Mouse (Mus musculus) heart, postnatal 14 days (tissue): ENCODE data around the gene Abcg1. TPM values are rescaled to one million over a fixed set of nuclear protein-coding genes. Genes with fewer than 3 reads are reported as not detected.

Experiments
- DNase-seq, 2 experiments: peaks; one replicate each; pipeline ENCODE4 v3.0.0; 2021 to 2022
- intact Hi-C: fragments of 180-260 bp; cut with DNase I; formaldehyde crosslinking; loops from one replicate; pipeline ENCODE4 v1.15.1; 2025
- total RNA-seq, 2 experiments: library from RNA; stranded (reverse); gene quantifications; 2 replicates each; pipeline ENCODE4 v1.2.3; 2021

Abcg1 gene
- total RNA-seq, 2 experiments from 2014 or later = 11.0 to 13.5 TPM

- DNase-seq = no peak
- intact Hi-C loops = loop anchor here (5.0 kb wide), 1 partner anchor 49 kb away; no protein-coding TSS in a partner anchor
Observed at GRCm38 (mm10) chr17:31116063-31116462, 58.6 kb downstream of the Abcg1 start.

DNA sequence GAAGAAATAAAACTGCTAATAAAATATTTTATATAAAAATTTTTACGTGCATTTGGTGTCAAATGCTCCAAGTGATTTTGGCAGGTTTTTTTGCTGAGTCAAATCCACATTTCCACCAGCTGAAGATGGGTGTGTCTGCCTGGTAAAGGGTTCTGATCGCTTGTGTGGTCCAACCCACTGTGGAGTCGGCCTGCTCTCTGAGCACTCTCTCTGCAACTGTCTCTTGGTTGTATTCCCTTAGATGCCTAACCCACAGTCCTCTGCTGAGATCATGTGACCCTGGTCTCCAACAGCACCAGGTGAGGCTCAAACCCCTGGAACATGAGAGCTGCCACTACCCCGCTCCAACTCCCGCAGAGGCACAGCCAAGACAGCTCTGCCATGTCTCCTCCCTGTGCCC lies 60.5 kb downstream of the Abcg1 start:
- no peak for DNase-seq
- intact Hi-C loops = loop anchor here (2.0 to 5.0 kb wide), 2 partner anchors 51 to 99 kb away; no protein-coding TSS in a partner anchor

GRCm38 (mm10) chr17:31119429-31119828 lies 62.0 kb downstream of the Abcg1 start:
- intact Hi-C loops = loop anchor here (1.0 to 5.0 kb wide), 3 partner anchors 52 to 108 kb away; no protein-coding TSS in a partner anchor
- DNase-seq = peak; percentile 81 to 87

- intact Hi-C loops = loop anchor here (5.0 kb wide), 1 partner anchor 65 kb away; no protein-coding TSS in a partner anchor
Observed at GRCm38 (mm10) chr17:31121975-31122374, 64.5 kb downstream of the Abcg1 start.

GRCm38 (mm10) chr17:31125548-31126266 lies 68.2 kb downstream of the Abcg1 start:
- intact Hi-C loops = no loop called here
- DNase-seq = no peak

More at GRCm38 (mm10) chr17:31121975-31122374, 64.5 kb downstream of the Abcg1 start:
- DNase-seq = peak; percentile 47 to 52

GRCm38 (mm10) chr17:31128708-31129318 lies 71.3 kb downstream of the Abcg1 start:
- DNase-seq = no peak

GRCm38 (mm10) chr17:31129452-31129851 lies 72.0 kb downstream of the Abcg1 start, which contains the start of gene Tff3:
Tff3 (minus strand) TSS chr17:31129646.
- intact Hi-C loops = no loop called here
- DNase-seq = no peak

More at GRCm38 (mm10) chr17:31128708-31129318, 71.3 kb downstream of the Abcg1 start:
- intact Hi-C loops = no loop called here

GRCm38 (mm10) chr17:31131269-31131821 lies 73.9 kb downstream of the Abcg1 start:
- DNase-seq = no peak
- intact Hi-C loops = loop anchor here (10.0 kb wide), 1 partner anchor 363 kb away; no protein-coding TSS in a partner anchor

GRCm38 (mm10) chr17:31133776-31134175 lies 76.3 kb downstream of the Abcg1 start:
- intact Hi-C loops = loop anchor here (10.0 kb wide), 1 partner anchor 361 kb away; no protein-coding TSS in a partner anchor
- no peak for DNase-seq

GRCm38 (mm10) chr17:31134913-31135312 lies 77.4 kb downstream of the Abcg1 start:
- no peak for DNase-seq
- intact Hi-C loops = loop anchor here (10.0 kb wide), 1 partner anchor 360 kb away; no protein-coding TSS in a partner anchor

DNA sequence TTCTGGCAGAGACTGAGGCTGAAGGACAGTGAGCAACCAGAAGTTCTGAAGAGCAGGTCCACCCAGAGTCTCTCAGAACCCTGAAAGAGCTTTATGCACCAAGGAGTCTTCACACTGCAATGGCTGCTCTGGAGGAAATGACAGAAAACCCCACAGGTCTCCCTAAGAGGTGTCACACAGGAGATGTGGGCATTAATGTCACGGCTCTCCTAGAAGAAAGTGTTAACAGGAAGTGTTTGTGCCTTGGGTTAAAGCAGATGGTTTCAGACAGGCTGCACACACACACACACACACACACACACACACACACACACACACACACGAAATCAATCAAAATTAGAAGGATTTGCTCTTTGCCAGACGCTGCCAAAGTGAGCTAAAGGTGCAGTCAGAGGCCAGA lies 78.8 kb downstream of the Abcg1 start:
- DNase-seq = no peak
- intact Hi-C loops = loop anchor here (10.0 kb wide), 1 partner anchor 359 kb away; no protein-coding TSS in a partner anchor

GRCm38 (mm10) chr17:31136821-31137220 lies 79.3 kb downstream of the Abcg1 start:
- no peak for DNase-seq

DNA sequence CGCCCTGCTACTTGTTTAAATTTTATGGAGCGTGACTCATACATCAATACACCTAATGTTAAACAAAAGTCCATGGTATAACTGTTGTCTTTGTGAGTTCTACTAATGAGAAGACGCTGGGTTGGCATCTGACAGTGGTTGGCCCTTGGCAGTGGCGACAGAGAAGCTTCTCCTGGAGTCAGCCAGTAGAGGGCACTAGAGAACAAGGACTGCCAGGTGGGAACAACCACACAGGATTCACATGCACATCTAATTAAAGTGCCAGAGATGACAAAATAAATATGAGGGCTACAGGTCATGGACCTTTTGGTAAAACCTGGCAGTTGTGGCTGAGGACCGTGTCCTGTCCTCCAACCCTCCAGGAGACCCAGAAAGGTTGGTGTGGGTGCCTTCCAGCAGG lies 80.9 kb downstream of the Abcg1 start:
- DNase-seq = peak; percentile 48 to 72
- intact Hi-C loops = loop anchor here (1.0 to 10.0 kb wide), 3 partner anchors 49 to 356 kb away; no protein-coding TSS in a partner anchor

More at GRCm38 (mm10) chr17:31136821-31137220, 79.3 kb downstream of the Abcg1 start:
- intact Hi-C loops = loop anchor here (10.0 kb wide), 1 partner anchor 358 kb away; no protein-coding TSS in a partner anchor

DNA sequence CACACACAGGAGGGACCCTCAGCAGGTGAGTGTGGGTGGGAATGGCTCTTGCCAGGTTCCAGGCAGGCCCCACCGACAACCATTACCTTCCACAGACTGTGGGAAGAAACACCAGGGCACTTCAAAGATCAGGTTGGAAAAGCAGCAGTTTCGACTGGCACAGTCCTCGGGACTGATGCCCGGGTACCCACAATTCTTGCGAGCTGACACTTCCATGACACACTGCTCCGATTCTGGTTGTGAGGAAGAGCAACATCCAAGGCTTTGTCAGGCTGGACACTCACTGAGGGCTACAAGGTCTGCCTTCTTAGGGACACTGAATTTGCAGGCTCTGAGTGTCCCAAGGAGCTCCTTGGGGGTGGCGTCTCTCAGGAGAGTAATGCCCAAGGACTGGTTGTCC lies 84.6 kb downstream of the Abcg1 start:
- intact Hi-C loops = no loop called here
- no peak for DNase-seq

- intact Hi-C loops = no loop called here
- DNase-seq = no peak
Observed at GRCm38 (mm10) chr17:31144040-31145037, 86.9 kb downstream of the Abcg1 start, which contains the start of gene Tff2. Tff2 (minus strand) TSS chr17:31144282.

DNA sequence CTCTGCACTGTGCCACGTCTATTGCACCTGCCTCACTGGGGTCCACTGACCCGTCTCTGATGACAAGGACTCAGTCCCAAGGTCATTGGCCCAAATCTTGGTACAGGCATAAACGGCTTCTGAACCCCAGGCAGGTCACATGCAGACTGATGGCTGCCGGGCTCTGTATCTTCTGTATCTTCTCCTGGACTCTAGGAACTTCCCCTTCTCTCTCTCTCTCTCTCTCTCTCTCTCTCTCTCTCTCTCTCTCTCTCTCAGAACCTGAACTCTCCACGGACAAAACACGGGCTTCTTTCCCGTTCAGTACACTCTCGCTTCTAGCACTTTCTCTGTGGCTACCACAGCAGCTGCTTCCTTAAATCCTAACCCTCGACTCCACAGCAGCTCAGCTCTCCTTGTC lies 88.5 kb downstream of the Abcg1 start:
- intact Hi-C loops = no loop called here
- no peak for DNase-seq

DNA sequence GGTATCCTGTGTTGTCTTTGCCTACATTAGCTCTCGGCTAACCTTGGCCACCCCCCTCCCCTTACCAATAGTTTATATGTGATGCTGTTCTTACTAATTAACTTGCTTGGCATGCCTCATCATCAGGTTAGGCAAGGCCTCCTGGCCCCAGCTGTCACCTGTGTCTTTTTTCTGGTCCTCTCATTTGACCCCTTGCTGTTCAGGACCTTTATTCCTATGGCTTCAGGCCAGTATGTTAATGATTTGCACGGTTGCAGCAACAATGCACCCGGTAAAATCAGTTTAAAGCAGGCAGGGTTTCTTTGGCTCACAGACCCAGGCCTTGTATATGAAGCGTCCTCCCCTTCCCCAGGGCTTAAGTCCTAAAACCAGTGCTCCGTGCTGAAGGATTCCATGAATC lies 95.0 kb downstream of the Abcg1 start:
- DNase-seq = no peak
- intact Hi-C loops = no loop called here

DNA sequence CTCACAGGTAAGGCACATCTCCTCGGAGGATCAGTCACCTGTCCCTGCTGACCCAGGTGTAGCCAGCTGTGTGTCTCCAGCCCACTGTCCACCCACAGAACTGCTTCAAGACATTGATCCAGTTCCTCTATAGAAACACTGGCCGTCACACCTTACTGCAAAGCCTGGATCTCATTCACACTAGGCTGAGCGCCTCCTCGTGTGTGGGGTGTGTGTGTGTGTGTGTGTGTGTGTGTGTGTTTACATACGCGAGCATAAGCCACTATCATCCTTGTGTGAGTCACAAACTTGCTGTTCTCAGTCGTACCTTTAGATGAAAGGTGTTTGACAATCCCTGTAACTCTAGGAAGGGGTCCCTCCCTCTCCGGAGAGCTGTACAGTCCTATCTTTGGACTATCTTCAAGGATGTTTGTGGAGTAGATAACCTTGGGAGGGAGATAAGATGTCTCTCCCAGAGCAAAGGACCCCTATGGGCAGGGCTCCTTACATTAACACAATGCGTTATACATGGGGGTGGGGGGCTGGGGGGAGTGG lies 95.6 kb downstream of the Abcg1 start:
- no peak for DNase-seq
- intact Hi-C loops = no loop called here

GRCm38 (mm10) chr17:31153785-31154184 lies 96.3 kb downstream of the Abcg1 start:
- DNase-seq = no peak
- intact Hi-C loops = no loop called here
